26 mouse cellular contexts compared by ENCODE assay signal in the genomic region with DNA sequence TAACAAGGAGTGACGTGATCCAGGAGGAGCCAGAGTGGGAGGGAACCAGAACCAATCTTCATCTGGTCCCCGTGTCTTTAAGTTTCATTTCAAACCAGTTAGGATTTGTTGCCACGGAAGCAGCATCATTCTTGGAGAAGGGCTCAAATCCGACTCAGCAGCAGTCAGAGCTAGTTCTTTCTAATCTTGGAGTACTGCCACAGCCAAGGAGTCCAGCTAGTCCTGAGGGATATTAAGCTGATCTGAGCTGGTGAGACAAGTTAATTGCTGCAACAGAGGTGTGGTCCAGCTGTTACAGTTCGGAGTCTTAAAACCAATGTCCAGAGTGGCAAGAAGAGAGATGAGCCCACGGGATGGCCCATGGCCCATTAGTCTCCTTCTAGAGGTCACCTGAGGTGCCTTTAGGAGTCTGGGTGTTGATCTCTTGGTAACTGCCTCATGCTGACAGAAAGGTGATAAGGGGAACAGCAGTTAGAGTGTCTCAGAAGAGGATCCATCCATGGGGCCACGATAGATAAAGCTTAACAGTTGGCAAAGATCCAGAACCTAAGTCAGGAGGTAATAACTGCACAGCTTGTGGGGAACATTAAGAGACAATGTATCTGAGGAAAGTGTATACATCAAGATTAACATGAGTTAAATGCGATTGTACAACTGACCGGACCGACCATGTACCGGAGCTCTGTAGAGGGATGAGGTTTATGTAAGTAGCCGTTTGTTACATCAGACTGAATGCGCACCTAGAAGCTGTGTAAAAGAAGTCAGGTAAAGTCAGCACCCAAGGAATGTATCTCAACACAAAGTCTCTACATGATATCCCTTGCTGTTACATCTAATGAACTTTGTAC. TPM values are rescaled to one million over a fixed set of nuclear protein-coding genes. Genes with fewer than 3 reads are reported as not detected.
DNase-seq lines count a peak whose midpoint lies in the region; ATAC-seq lines count a peak whose summit lies in the region.
"Had no signal": no experiment of that assay in that cellular context is flagged by ENCODE, and none has a peak within 500 bp of the region (broad histone marks: within the 10 kb centered on the region; RNA-seq: fewer than 3 reads in every experiment).

No protein-coding gene starts in this region.

- WGBS in liver, embryonic 11.5 days: 71% methylated on average over 13 of the region's 13 CpGs

- no peaks in the 10 kb centered on the region for H3K9me3 ChIP-seq in liver, embryonic 11.5 days (ENCODE audit: control insufficient read depth, low read length)
- H3K9me3 ChIP-seq: forebrain, embryonic 12.5 days; limb, embryonic 12.5 days; lung, embryonic 15.5 days had no signal

- no peak for DNase-seq in liver, embryonic 11.5 days (ENCODE audit: low spot score)
- no peak for DNase-seq in liver
- peak; percentile 8 for DNase-seq in brain, adult 2 months (ENCODE audit: low read depth, low spot score)
- DNase-seq in cerebellum, adult 9-11 months: no peak
- no peak for DNase-seq in adrenal gland, postnatal 4 days (ENCODE audit: low spot score in 2 of 2)
- DNase-seq: adrenal gland, adult 2 months; cerebellum, adult 8-10 months; gastrocnemius, postnatal 25 days; heart, postnatal 36 days; midbrain, embryonic 14.5 days; retina, postnatal 1 day; thymus, postnatal 36 days had no signal

- peak; percentile 83 for ATAC-seq in liver, embryonic 11.5 days (replicated peaks; ENCODE audit: low FRiP score)
- ATAC-seq in erythroid progenitor cell, adult 5-6 weeks (replicated peaks; ENCODE audit: low FRiP score, poor library complexity, severe bottlenecking): peak; percentile 97
- ATAC-seq in megakaryocyte-erythroid progenitor cell, adult 5-6 weeks (replicated peaks; ENCODE audit: low FRiP score, low TSS enrichment, poor library complexity, severe bottlenecking): peak; percentile 96

- H3K4me3 ChIP-seq in liver, embryonic 11.5 days (ENCODE audit: low read depth, low read length): no peak overlapping the region
- H3K4me3 ChIP-seq: forebrain, embryonic 12.5 days; heart, embryonic 13.5 days; limb, embryonic 12.5 days; lung, embryonic 15.5 days had no signal

- H3K36me3 ChIP-seq in liver, embryonic 11.5 days (ENCODE audit: control insufficient read depth, insufficient read depth, low read length): no peaks in the 10 kb centered on the region
- H3K36me3 ChIP-seq: forebrain, embryonic 12.5 days; heart, embryonic 13.5 days; limb, embryonic 12.5 days; lung, embryonic 15.5 days had no signal

- peaks cover 7% of the 10 kb centered on the region for H3K4me1 ChIP-seq in liver, embryonic 11.5 days (replicated peaks; ENCODE audit: control insufficient read depth, insufficient read depth, low read length)
- H3K4me1 ChIP-seq: forebrain, embryonic 12.5 days had no signal

- H3K27ac ChIP-seq in liver, embryonic 11.5 days (ENCODE audit: low read depth, low read length): no peak overlapping the region
- H3K27ac ChIP-seq: forebrain, embryonic 12.5 days; heart, embryonic 13.5 days; limb, embryonic 12.5 days; lung, embryonic 15.5 days; macrophage had no signal

- H3K27me3 ChIP-seq in liver, embryonic 11.5 days (replicated peaks; ENCODE audit: control insufficient read depth, insufficient read depth, low read length): no peaks in the 10 kb centered on the region
- H3K27me3 ChIP-seq: forebrain, embryonic 12.5 days; limb, embryonic 12.5 days; lung, embryonic 15.5 days had no signal

- H3K9ac ChIP-seq in liver, embryonic 11.5 days (ENCODE audit: low read depth, low read length): no peak overlapping the region
- H3K9ac ChIP-seq: forebrain, embryonic 12.5 days; heart, embryonic 13.5 days; limb, embryonic 12.5 days; lung, embryonic 15.5 days had no signal

- H3K4me2 ChIP-seq in liver, embryonic 11.5 days: no peak overlapping the region
- H3K4me2 ChIP-seq: forebrain, embryonic 12.5 days; heart, embryonic 13.5 days; limb, embryonic 12.5 days; lung, embryonic 15.5 days had no signal

RNA-seq across cellular contexts. Expression of a gene that starts 10.4 kb away (rescaled TPM):
- polyA plus RNA-seq in liver, embryonic 11.5 days (2014; fragmentation: Nextera tagmentation; extraction: Ambion mirVana): not detected in 2 replicates
- total RNA-seq in erythroid progenitor cell, adult 5-6 weeks (2015; ENCODE audit: low replicate concordance): not detected in 2 replicates
- not detected in 2 replicates for total RNA-seq in erythroid progenitor cell, adult 5-6 weeks (2017; ENCODE audit: low replicate concordance)
- total RNA-seq in megakaryocyte-erythroid progenitor cell, adult 5-6 weeks (2014; fragmentation: Nextera tagmentation): not detected in 2 replicates
- total RNA-seq in megakaryocyte-erythroid progenitor cell, adult 5-6 weeks (2017): not detected in 2 replicates
- not detected for total RNA-seq in adrenal gland, postnatal 4 days (2021)
- total RNA-seq: adrenal gland, adult 2 months; ES-E14; gastrocnemius, postnatal 25 days; heart, postnatal 36 days; layer of hippocampus, adult 8-10 months; left cerebral cortex, adult 8-10 months had no signal
- polyA plus RNA-seq: adrenal gland, adult 2 months; embryonic facial prominence, embryonic 14.5 days; forebrain, embryonic 12.5 days; frontal cortex, adult 2 months; kidney, embryonic 14.5 days; limb, embryonic 12.5 days; lung, embryonic 15.5 days; macrophage; midbrain, embryonic 14.5 days; small intestine, adult 2 months had no signal

RNA-seq across cellular contexts. Expression of a gene that starts 36.4 kb away (rescaled TPM):
- 27.0 and 29.5 TPM in 2 replicates for polyA plus RNA-seq in liver, embryonic 11.5 days (2014; fragmentation: Nextera tagmentation; extraction: Ambion mirVana)
- total RNA-seq in erythroid progenitor cell, adult 5-6 weeks (2015; ENCODE audit: low replicate concordance): 46.5 and 50.8 TPM in 2 replicates
- total RNA-seq in erythroid progenitor cell, adult 5-6 weeks (2017; ENCODE audit: low replicate concordance): 44.3 and 45.0 TPM in 2 replicates
- total RNA-seq in megakaryocyte-erythroid progenitor cell, adult 5-6 weeks (2014; fragmentation: Nextera tagmentation): 81.6 and 83.6 TPM in 2 replicates
- total RNA-seq in megakaryocyte-erythroid progenitor cell, adult 5-6 weeks (2017): 13.8 and 33.3 TPM in 2 replicates
- 10 to 100 TPM; 73.3 to 79.1 TPM for total RNA-seq in adrenal gland, postnatal 4 days (2021)
